Mouse (Mus musculus) hindbrain, embryonic 12.5 days (tissue): ENCODE measurements around the gene Kank4. TPM values are rescaled to one million over a fixed set of nuclear protein-coding genes. Genes with fewer than 3 reads are reported as not detected.
A peak's percentile ranks its signal among the peaks of the same experiment; 100 is the strongest.

ENCODE experiments used
- ATAC-seq: fragments of 200-750 bp; cut with Nextera tagmentation; 2 replicates; pipeline ENCODE4 v1.8.0; 2017; ENCODE audit warnings: moderate TSS enrichment; ENCODE audit not compliant: low FRiP score
- H3K27ac ChIP-seq: fragments of 300-500 bp; sonication (generic); 2 replicates; pipeline ENCODE4 v1.5.1; 2016; ENCODE audit warnings: mild to moderate bottlenecking
- H3K27me3 ChIP-seq: fragments of 300-500 bp; sonication (generic); 2 replicates; pipeline ENCODE4 v1.6.1; 2016; ENCODE audit warnings: mild to moderate bottlenecking
- H3K36me3 ChIP-seq: fragments of 300-500 bp; sonication (generic); 2 replicates; pipeline ENCODE4 v1.6.1; 2016; ENCODE audit warnings: mild to moderate bottlenecking
- H3K4me1 ChIP-seq: fragments of 300-500 bp; sonication (generic); 2 replicates; pipeline ENCODE4 v1.6.1; 2016
- H3K4me2 ChIP-seq: fragments of 300-500 bp; sonication (generic); replicated peaks from 2 replicates; pipeline ENCODE4 v1.6.1; 2016; ENCODE audit warnings: mild to moderate bottlenecking
- H3K4me3 ChIP-seq: fragments of 300-500 bp; sonication (generic); 2 replicates; pipeline ENCODE4 v1.5.1; 2016; ENCODE audit warnings: mild to moderate bottlenecking
- H3K9ac ChIP-seq: fragments of 300-500 bp; sonication (generic); 2 replicates; pipeline ENCODE4 v1.6.1; 2016; ENCODE audit warnings: mild to moderate bottlenecking, moderate library complexity
- H3K9me3 ChIP-seq: fragments of 300-500 bp; sonication (generic); replicated peaks from 2 replicates; pipeline ENCODE4 v1.6.1; 2016; ENCODE audit warnings: mild to moderate bottlenecking
- WGBS: fragments of 180-500 bp; shearing (Covaris S2); methylation state at CpG from one replicate; pipeline ENCODE4 v1.1.7; 2016; 5-methylcytosine and 5-hydroxymethylcytosine counted together
- polyA plus RNA-seq: library from polyadenylated mRNA; unstranded; fragments of >200 nt; fragmentation: Nextera tagmentation; extraction: Ambion mirVana; gene quantifications from 2 replicates; pipeline ENCODE4 v1.2.1, GENCODE M21; 2016

Kank4 gene
- polyA plus RNA-seq, 1 experiment from 2014 or later, result 1.5 TPM

GRCm38 (mm10) chr4:98823047-98823446 is 5.7 kb upstream of the Kank4 start:
- Histone ChIP-seq H3K4me3 (no peak overlapping the region), H3K4me1 (peaks cover 1% of the 10 kb centered on the region; the same call in 1 of the 2 replicates), H3K9ac (no peak overlapping the region), H3K36me3 (no peaks in the 10 kb centered on the region), H3K9me3 (no peaks in the 10 kb centered on the region), H3K4me2 (no peak overlapping the region), H3K27me3 (peaks cover 23% of the 10 kb centered on the region), H3K27ac (no peak overlapping the region)
- WGBS, result 97% methylated on average over 3 of the region's 3 CpGs
- ATAC-seq, result no peak

- Histone ChIP-seq H3K36me3 (no peaks in the 10 kb centered on the region), H3K27ac (no peak overlapping the region), H3K4me2 (no peak overlapping the region), H3K4me3 (no peak overlapping the region), H3K4me1 (peaks cover 6% of the 10 kb centered on the region; the same call in 1 of the 2 replicates), H3K9ac (no peak overlapping the region), H3K27me3 (peaks cover 28% of the 10 kb centered on the region), H3K9me3 (no peaks in the 10 kb centered on the region)
- ATAC-seq, result no peak
- WGBS, result 74% methylated on average over 3 of the region's 3 CpGs
Observed at GRCm38 (mm10) chr4:98822478-98822877, 5.1 kb upstream of the Kank4 start.

- H3K9me3 ChIP-seq, result no peaks in the 10 kb centered on the region
- no peak for ATAC-seq
- 82% methylated on average over 10 of the region's 10 CpGs for WGBS
- H3K27ac ChIP-seq, result no peak overlapping the region
- H3K4me2 ChIP-seq, result no peak overlapping the region
- H3K27me3 ChIP-seq, result peaks cover 56% of the 10 kb centered on the region
- no peak overlapping the region for H3K9ac ChIP-seq
- peaks cover 6% of the 10 kb centered on the region; the same call in 1 of the 2 replicates for H3K4me1 ChIP-seq
- no peak overlapping the region for H3K4me3 ChIP-seq
- no peaks in the 10 kb centered on the region for H3K36me3 ChIP-seq
Observed at GRCm38 (mm10) chr4:98819216-98819755, 1.9 kb upstream of the Kank4 start.

GRCm38 (mm10) chr4:98816807-98817183 is 542 bp downstream of the Kank4 start:
- 3% methylated on average over 14 of the region's 14 CpGs for WGBS
- H3K4me1 ChIP-seq, result peaks cover 10% of the 10 kb centered on the region; the same call in 1 of the 2 replicates
- H3K9me3 ChIP-seq, result no peaks in the 10 kb centered on the region
- 0 out of 2 replicates have a peak, but pooled peaks have one; percentile 9 for ATAC-seq
- no peaks in the 10 kb centered on the region for H3K36me3 ChIP-seq
- no peak overlapping the region; the same call in 1 of the 2 replicates for H3K27ac ChIP-seq
- H3K4me2 ChIP-seq, result peak overlapping the region; percentile 99
- H3K9ac ChIP-seq, result peak overlapping the region; percentile 74
- peaks cover 56% of the 10 kb centered on the region for H3K27me3 ChIP-seq
- peak overlapping the region; percentile 74 for H3K4me3 ChIP-seq

- 88% methylated on average over 9 of the region's 9 CpGs for WGBS
- Histone ChIP-seq H3K4me1 (peaks cover 5% of the 10 kb centered on the region; the same call in 1 of the 2 replicates), H3K9me3 (no peaks in the 10 kb centered on the region), H3K4me2 (no peak overlapping the region), H3K36me3 (no peaks in the 10 kb centered on the region), H3K27me3 (no peaks in the 10 kb centered on the region), H3K27ac (no peak overlapping the region), H3K4me3 (no peak overlapping the region), H3K9ac (no peak overlapping the region)
- ATAC-seq, result no peak
Observed at GRCm38 (mm10) chr4:98806306-98806705, 11.0 kb downstream of the Kank4 start.

GRCm38 (mm10) chr4:98805291-98806048 is 11.9 kb downstream of the Kank4 start:
- no peaks in the 10 kb centered on the region for H3K9me3 ChIP-seq
- 60% methylated on average over 12 of the region's 12 CpGs for WGBS
- H3K27me3 ChIP-seq, result no peaks in the 10 kb centered on the region
- no peak overlapping the region for H3K9ac ChIP-seq
- no peak overlapping the region for H3K4me2 ChIP-seq
- peaks cover 5% of the 10 kb centered on the region; the same call in 1 of the 2 replicates for H3K4me1 ChIP-seq
- ATAC-seq, result no peak
- H3K27ac ChIP-seq, result peak overlapping the region; percentile 25; the same call in 1 of the 2 replicates
- H3K36me3 ChIP-seq, result no peaks in the 10 kb centered on the region
- H3K4me3 ChIP-seq, result no peak overlapping the region

- ATAC-seq, result no peak
- Histone ChIP-seq H3K9ac (no peak overlapping the region), H3K27me3 (no peaks in the 10 kb centered on the region), H3K4me3 (no peak overlapping the region), H3K4me1 (peaks cover 5% of the 10 kb centered on the region; the same call in 1 of the 2 replicates), H3K27ac (no peak overlapping the region), H3K9me3 (no peaks in the 10 kb centered on the region), H3K36me3 (no peaks in the 10 kb centered on the region), H3K4me2 (no peak overlapping the region)
- WGBS, result 53% methylated on average over 7 of the region's 7 CpGs
Observed at GRCm38 (mm10) chr4:98804476-98805134, 12.7 kb downstream of the Kank4 start.

GRCm38 (mm10) chr4:98801775-98802174 is 15.6 kb downstream of the Kank4 start:
- no peaks in the 10 kb centered on the region for H3K9me3 ChIP-seq
- no peak overlapping the region for H3K27ac ChIP-seq
- no peak overlapping the region for H3K4me3 ChIP-seq
- H3K9ac ChIP-seq, result no peak overlapping the region
- 93% methylated on average over 11 of the region's 11 CpGs for WGBS
- H3K36me3 ChIP-seq, result no peaks in the 10 kb centered on the region
- H3K27me3 ChIP-seq, result no peaks in the 10 kb centered on the region
- peaks cover 9% of the 10 kb centered on the region for H3K4me1 ChIP-seq
- no peak overlapping the region for H3K4me2 ChIP-seq
- ATAC-seq, result no peak

- H3K27ac ChIP-seq, result no peak overlapping the region
- H3K36me3 ChIP-seq, result no peaks in the 10 kb centered on the region
- no peak overlapping the region for H3K9ac ChIP-seq
- no peaks in the 10 kb centered on the region for H3K9me3 ChIP-seq
- peaks cover 12% of the 10 kb centered on the region for H3K4me1 ChIP-seq
- no peaks in the 10 kb centered on the region for H3K27me3 ChIP-seq
- ATAC-seq, result no peak
- no peak overlapping the region for H3K4me2 ChIP-seq
- WGBS, result 72% methylated on average over 8 of the region's 8 CpGs
- no peak overlapping the region for H3K4me3 ChIP-seq
Observed at GRCm38 (mm10) chr4:98800824-98801223, 16.5 kb downstream of the Kank4 start.

- no peak overlapping the region for H3K4me3 ChIP-seq
- H3K27ac ChIP-seq, result no peak overlapping the region
- H3K4me2 ChIP-seq, result no peak overlapping the region
- no peaks in the 10 kb centered on the region for H3K27me3 ChIP-seq
- H3K36me3 ChIP-seq, result no peaks in the 10 kb centered on the region
- no peaks in the 10 kb centered on the region for H3K9me3 ChIP-seq
- ATAC-seq, result no peak
- peaks cover 6% of the 10 kb centered on the region for H3K4me1 ChIP-seq
- 62% methylated on average over 11 of the region's 11 CpGs for WGBS
- H3K9ac ChIP-seq, result no peak overlapping the region
Observed at GRCm38 (mm10) chr4:98796591-98797341, 20.6 kb downstream of the Kank4 start.

- Histone ChIP-seq H3K4me1 (peaks cover 8% of the 10 kb centered on the region), H3K27ac (no peak overlapping the region), H3K36me3 (no peaks in the 10 kb centered on the region), H3K27me3 (no peaks in the 10 kb centered on the region), H3K9me3 (no peaks in the 10 kb centered on the region), H3K4me2 (no peak overlapping the region), H3K9ac (no peak overlapping the region), H3K4me3 (no peak overlapping the region)
- 89% methylated on average over 2 of the region's 2 CpGs for WGBS
- ATAC-seq, result no peak
Observed at GRCm38 (mm10) chr4:98795241-98795640, 22.1 kb downstream of the Kank4 start.

GRCm38 (mm10) chr4:98793486-98793885 is 23.9 kb downstream of the Kank4 start:
- peaks cover 20% of the 10 kb centered on the region for H3K4me1 ChIP-seq
- no peak overlapping the region for H3K4me3 ChIP-seq
- no peak overlapping the region for H3K4me2 ChIP-seq
- H3K27me3 ChIP-seq, result no peaks in the 10 kb centered on the region
- no peak for ATAC-seq
- 92% methylated on average over 9 of the region's 9 CpGs for WGBS
- H3K9me3 ChIP-seq, result no peaks in the 10 kb centered on the region
- H3K9ac ChIP-seq, result no peak overlapping the region
- no peaks in the 10 kb centered on the region for H3K36me3 ChIP-seq
- H3K27ac ChIP-seq, result no peak overlapping the region
